Mouse (Mus musculus) R1 (cell line): ENCODE data around the gene Irs1.
A peak's percentile ranks its signal among the peaks of the same experiment; 100 is the strongest.

Experiments used
- DNase-seq: peaks from one replicate; pipeline ENCODE4 v3.0.0-alpha.2; 2018; ENCODE audit warnings: low read depth, low spot score

Irs1 gene

GRCm38 (mm10) chr1:82291151-82291797, at the start of gene Irs1:
Gene Irs1 (minus strand): TSS chr1:82291416.
- DNase-seq, result peak; percentile 78

DNA sequence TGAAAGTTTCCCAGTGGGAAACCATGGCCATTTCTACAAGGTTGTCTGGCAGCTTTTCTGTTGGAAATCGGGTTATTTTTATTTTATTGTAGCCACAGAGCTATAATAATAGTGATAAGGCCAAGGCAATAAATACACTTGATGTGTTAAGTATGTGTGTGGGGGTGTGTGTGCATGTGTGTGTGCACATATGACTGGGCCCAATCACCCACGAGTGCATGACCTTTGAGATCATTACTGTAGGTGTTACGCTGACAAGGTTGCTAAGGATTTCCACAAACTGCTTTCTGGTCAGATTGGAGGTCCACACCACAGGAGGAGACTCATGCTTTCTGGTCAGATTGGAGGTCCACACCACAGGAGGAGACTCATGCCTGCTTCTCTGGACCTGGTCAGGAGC, 43.3 kb upstream of the Irs1 start:
- no peak for DNase-seq

DNA sequence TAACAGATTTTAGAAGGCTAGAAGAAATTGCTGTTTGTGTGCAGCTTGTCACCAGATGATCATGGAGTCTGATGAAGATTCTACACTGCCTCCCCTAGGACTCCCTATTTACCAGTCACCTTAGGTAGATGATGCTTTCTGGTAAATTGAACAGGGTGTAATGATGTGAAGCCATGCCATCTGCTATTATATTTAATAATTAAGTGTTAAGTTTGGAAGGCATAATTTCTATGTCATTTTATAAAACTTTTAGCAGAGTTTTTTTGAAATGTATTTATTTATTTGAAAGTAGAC, 38.7 kb upstream of the Irs1 start:
- DNase-seq, result no peak

DNA sequence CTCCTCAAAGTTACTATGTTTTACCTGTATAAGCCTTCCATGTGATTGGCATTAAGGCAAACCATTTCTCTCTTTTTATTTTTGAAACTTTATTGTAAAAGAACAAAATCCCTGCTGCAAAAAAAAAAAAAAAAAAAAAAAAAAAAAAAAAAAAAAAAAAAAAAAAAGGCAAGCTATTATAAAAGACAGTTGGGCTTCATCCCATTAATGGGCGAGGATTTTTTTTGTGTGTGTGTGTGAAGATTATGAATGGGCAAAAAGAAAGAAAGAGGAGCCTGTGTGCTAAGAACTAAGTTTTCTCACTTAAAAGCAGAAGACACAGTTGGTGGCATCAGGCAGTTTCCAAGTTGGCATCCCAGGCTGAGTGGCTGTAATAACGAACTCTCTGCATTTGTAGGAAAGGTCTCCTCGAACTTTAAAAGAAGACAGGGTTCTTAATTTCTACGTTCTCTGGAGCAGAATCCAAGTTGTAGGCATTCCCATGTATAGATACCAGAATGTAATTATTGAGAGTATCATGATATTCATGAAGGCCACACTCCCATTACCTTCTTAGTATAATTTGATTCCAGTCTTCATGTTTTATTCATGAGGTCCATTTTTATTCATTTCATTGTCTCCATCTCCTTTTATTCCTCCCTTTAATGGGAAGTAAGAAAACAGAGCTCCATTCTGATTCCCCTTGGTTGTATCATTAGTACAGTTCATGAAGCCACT, 38.2 kb upstream of the Irs1 start:
- DNase-seq, result no peak

DNA sequence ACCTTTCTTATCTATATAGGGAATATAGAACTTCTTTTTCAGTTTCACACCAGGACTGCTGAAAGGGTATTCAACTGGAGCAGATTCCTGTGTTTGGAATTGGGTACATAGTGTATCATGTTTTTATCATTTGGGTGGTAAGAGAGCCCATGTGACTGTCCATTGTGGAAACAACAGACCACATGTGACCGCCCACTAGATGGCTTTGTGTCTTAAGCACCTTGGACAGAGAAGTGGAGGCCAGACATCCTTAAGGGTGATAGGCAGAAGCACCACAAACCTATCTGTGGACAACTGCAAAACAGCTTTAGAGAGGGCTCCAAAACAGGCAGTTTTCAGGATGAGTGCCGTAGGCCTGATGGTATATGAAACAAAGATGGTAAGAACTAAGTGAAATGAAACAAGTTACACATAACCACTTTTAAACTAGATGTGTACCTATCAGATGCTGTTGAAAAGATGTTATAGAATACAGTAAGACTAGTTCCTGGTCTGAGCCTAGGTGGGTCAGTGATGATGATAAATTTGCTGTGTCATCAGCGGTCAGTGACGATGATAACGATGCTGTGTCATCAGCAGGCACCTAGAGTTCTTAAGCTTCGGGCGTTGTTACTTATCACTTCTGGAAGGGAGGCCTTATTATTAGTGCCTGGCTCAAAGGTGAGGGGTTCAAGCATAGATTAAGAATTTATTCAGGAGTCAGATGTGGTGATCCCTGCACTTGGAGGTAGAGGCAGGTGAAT, 37.0 kb upstream of the Irs1 start:
- no peak for DNase-seq

- DNase-seq, result no peak
Measured at GRCm38 (mm10) chr1:82326120-82326519, 34.9 kb upstream of the Irs1 start.

- no peak for DNase-seq
Measured at GRCm38 (mm10) chr1:82324131-82324785, 33.0 kb upstream of the Irs1 start.

- DNase-seq, result no peak
Measured at GRCm38 (mm10) chr1:82321441-82321840, 30.2 kb upstream of the Irs1 start.

GRCm38 (mm10) chr1:82320864-82321263, 29.6 kb upstream of the Irs1 start:
- no peak for DNase-seq

DNA sequence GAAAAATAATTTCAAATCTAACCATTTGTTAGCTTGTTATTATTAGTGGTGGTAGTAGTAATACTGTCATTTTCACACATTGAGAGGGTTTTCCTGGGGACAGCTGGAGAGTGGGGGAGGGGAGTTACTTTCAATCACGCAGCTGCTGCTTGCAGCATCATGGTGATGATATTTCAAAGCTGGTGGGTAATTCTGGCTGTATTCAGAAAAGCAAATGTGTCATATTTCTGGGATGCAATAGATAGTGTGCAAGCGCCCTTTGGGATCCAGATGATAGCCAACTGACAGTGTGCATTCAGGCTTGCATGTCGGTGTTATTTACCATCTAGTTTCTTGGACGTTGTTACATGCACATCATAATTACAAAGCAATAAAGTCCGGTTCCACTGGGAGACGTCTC, 29.2 kb upstream of the Irs1 start:
- DNase-seq, result no peak

- DNase-seq, result peak; percentile 53
Measured at GRCm38 (mm10) chr1:82316746-82317126, 25.5 kb upstream of the Irs1 start.

GRCm38 (mm10) chr1:82316111-82316745, 25.0 kb upstream of the Irs1 start, which contains the start of gene Rhbdd1:
Gene Rhbdd1 (plus strand): TSS chr1:82316452.
- peak; percentile 96 for DNase-seq

DNA sequence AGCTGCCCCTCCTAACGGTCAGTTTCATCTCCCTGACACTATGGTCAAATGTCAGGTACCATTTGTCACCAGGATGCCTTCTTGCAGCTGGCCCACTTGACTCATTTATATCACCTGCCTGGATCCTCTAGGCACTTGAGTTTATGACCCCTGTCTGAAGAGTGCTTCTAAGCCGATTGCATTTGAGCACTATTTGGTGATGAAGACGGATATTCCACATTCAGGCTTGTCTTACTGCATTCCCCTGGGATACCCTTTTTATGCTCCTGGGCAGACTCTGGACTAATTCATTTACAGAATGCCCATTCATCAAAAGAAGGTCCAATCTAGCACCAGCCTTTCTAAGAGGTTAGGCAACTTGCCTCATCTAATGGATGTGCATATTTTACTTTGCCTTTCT, 13.3 kb upstream of the Irs1 start:
- DNase-seq, result no peak

DNA sequence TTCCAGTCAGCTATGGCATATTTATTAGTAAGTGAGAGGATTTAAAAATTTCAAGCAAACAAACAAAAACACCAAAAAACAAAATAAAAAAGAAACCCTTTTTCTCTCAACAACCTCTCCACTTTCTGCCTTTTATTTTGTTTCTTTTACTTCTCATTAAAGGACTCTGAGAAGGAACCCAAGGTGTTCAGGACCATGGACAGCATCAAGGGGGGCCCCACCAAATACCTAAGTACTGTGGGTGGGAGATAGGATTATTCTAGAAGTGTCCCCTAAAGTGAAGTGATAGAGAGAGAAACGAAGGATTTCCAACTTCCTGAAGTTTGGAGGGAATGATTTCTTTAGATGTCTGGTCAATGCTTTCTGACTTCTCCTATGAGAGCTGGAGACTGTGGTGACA, 7.4 kb upstream of the Irs1 start:
- peak; percentile 26 for DNase-seq

DNA sequence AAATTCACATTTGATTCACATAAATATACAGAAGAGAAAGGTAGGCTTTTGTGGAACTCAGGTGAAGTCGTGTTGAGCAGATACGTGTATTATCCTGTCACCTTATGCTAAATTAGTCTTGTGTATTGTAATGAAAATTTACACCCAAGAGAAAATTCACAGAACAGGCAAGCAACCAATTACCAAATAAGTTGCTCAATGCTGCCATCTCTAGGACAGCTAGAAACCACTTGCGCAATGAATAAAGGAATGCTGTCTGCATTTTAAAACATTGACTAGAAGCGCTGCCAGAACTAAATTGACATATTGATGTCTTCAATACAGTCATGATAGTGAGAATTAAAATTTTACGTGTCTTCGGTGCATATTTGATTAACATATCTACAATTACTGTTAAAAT, 2.9 kb upstream of the Irs1 start:
- DNase-seq, result peak; percentile 46

GRCm38 (mm10) chr1:82292771-82293170, 1.6 kb upstream of the Irs1 start:
- DNase-seq, result peak; percentile 80

- no peak for DNase-seq
Measured at GRCm38 (mm10) chr1:82291930-82292712, 905 bp upstream of the Irs1 start.

- peak; percentile 62 for DNase-seq
Measured at GRCm38 (mm10) chr1:82290723-82291150, 479 bp downstream of the Irs1 start.

- peak; percentile 47 for DNase-seq
Measured at GRCm38 (mm10) chr1:82289990-82290681, 1.1 kb downstream of the Irs1 start.
